Mouse (Mus musculus) bone marrow macrophage, adult 2 months (primary cell): ENCODE results near the gene S100b.

Source experiments
- CTCF ChIP-seq: IDR thresholded peaks from 2 replicates; pipeline ENCODE4 v1.5.1; 2012; ENCODE audit warnings: low read depth, mild to moderate bottlenecking, low read length, moderate library complexity
- POLR2A ChIP-seq: IDR thresholded peaks from 2 replicates; pipeline ENCODE4 v1.6.1; 2012; ENCODE audit warnings: mild to moderate bottlenecking, low read depth, low read length, borderline replicate concordance

DNA sequence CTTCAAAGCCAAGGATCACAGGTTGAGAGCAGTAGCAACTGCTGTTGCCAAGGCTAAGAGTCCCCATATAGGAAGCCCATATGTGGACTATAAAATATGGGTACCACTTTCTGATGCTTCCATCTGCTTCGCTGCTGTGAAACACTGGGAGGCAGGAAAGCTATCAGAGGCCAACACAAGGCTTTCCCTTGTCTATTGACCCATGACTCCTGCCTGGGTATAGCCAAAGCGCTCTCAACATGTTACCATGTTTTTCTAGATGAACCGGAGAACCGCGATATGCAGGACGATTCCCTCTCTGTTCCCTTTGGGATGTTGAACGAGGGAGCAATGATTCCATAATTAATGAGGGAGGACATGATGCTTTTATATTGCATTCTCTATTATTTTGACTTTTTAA lies 42.8 kb upstream of the S100b start:
- no peak for TF ChIP-seq CTCF
- TF ChIP-seq POLR2A: no peak
